In the genomic region with DNA sequence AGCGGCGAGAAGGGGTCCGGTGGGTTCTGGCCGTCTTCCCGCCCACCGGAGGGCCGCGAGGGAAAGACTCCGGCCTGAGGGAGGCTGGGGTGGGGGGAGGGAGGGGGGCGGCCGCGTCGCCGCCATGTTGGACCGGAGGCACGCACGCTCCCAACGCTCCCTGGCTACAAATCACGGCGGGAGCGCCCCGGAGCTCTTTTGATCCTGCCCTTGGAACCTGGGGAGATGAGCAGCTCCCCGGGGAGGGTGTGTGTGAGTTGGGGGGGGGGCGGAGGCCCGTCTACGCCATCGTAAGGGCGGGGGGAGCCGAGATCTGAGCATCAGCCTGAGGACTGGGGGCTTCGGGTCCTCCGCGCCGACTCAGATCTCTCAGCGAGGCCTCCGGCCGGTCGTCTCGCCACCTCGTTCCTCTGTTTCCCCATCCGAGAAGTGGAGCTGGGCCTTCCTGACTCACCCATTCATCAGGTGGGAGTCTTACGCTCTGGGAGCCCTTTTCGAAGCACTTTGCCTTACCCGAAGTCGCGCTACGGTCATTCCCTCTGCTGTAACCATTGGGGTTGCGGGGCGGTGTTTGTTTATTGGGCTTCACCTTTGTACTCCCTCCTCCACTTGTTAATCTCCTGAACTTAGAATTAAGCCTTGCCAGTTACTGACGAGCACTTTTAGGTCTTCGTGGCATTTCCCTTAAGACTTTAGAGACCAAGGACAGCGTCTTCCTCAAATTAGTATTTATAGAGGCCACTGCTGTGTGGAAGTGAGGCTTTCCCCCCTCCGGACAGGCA, we compare ENCODE assay signal across 7 mouse cellular contexts. TPM values are rescaled to one million over a fixed set of nuclear protein-coding genes. Genes with fewer than 3 reads are reported as not detected.
A peak's percentile ranks its signal among the peaks of the same experiment; 100 is the strongest.
DNase-seq lines count a peak whose midpoint lies in the region; ATAC-seq and TF ChIP-seq lines count a peak whose summit lies in the region.

No protein-coding gene starts in this region.

- H3K4me2 ChIP-seq in kidney, embryonic 16.5 days (replicated peaks; ENCODE audit: low read depth, low read length): peak overlapping the region; percentile 70
- H3K4me2 ChIP-seq in midbrain, embryonic 14.5 days (ENCODE audit: low read length): peak overlapping the region; percentile 77

- no peak for TF ChIP-seq CTCF in lung, adult 2 months (IDR thresholded peaks at IDR 0.05; ENCODE audit: insufficient read depth, low read length)

- peak overlapping the region; percentile 83 for H3K9ac ChIP-seq in kidney, embryonic 16.5 days (replicated peaks; ENCODE audit: low read length)
- peak overlapping the region; percentile 86 for H3K9ac ChIP-seq in midbrain, embryonic 14.5 days (replicated peaks; ENCODE audit: low read length)

- H3K36me3 ChIP-seq in forebrain, embryonic 10.5 days (replicated peaks): peaks cover 33% of the 10 kb centered on the region
- H3K36me3 ChIP-seq in kidney, embryonic 16.5 days (ENCODE audit: insufficient read depth, low read length): peaks cover 8% of the 10 kb centered on the region
- peaks cover 13% of the 10 kb centered on the region for H3K36me3 ChIP-seq in midbrain, embryonic 14.5 days (ENCODE audit: control insufficient read depth, insufficient read depth, low read length)

- under 1% methylated on average over 50 of the region's 52 CpGs for WGBS in lung, adult 2 months
- WGBS in forebrain, embryonic 10.5 days: under 1% methylated on average over 45 of the region's 52 CpGs
- under 1% methylated on average over 33 of the region's 52 CpGs for WGBS in kidney, embryonic 16.5 days
- under 1% methylated on average over 51 of the region's 52 CpGs for WGBS in midbrain, embryonic 14.5 days

- H3K4me1 ChIP-seq in lung, adult 2 months (ENCODE audit: control insufficient read depth, insufficient read depth, low read length): peaks cover 4% of the 10 kb centered on the region
- peaks cover 24% of the 10 kb centered on the region for H3K4me1 ChIP-seq in forebrain, embryonic 10.5 days
- H3K4me1 ChIP-seq in kidney, embryonic 16.5 days (ENCODE audit: insufficient read depth, low read length): peaks cover 9% of the 10 kb centered on the region
- peaks cover 19% of the 10 kb centered on the region for H3K4me1 ChIP-seq in midbrain, embryonic 14.5 days (ENCODE audit: control insufficient read depth, insufficient read depth, low read length)

- peak; percentile 9 for ATAC-seq in activated CD4-positive, CD25-positive, alpha-beta regulatory T cell, adult 4 months
- ATAC-seq in kidney, embryonic 16.5 days (ENCODE audit: low FRiP score, low TSS enrichment): peak; percentile 83
- ATAC-seq in midbrain, embryonic 14.5 days (ENCODE audit: low FRiP score, low TSS enrichment): peak; percentile 89

- no peaks in the 10 kb centered on the region for H3K9me3 ChIP-seq in forebrain, embryonic 10.5 days
- H3K9me3 ChIP-seq in kidney, embryonic 16.5 days (ENCODE audit: low read length): no peaks in the 10 kb centered on the region
- H3K9me3 ChIP-seq in midbrain, embryonic 14.5 days (ENCODE audit: control insufficient read depth, low read length): no peaks in the 10 kb centered on the region

- TF ChIP-seq POLR2A in lung, adult 2 months (IDR thresholded peaks at IDR 0.05; ENCODE audit: borderline replicate concordance, extremely low read depth, low read depth, low read length): no peak

- H3K27ac ChIP-seq in forebrain, embryonic 10.5 days: peak overlapping the region; percentile 99
- peak overlapping the region; percentile 91 for H3K27ac ChIP-seq in kidney, embryonic 16.5 days (ENCODE audit: low read length)
- peak overlapping the region; percentile 98 for H3K27ac ChIP-seq in midbrain, embryonic 14.5 days (replicated peaks; ENCODE audit: low read depth, low read length)

- H3K27me3 ChIP-seq in forebrain, embryonic 10.5 days (ENCODE audit: poor library complexity, severe bottlenecking): peaks cover 23% of the 10 kb centered on the region
- H3K27me3 ChIP-seq in kidney, embryonic 16.5 days (ENCODE audit: insufficient read depth, low read length): no peaks in the 10 kb centered on the region
- H3K27me3 ChIP-seq in midbrain, embryonic 14.5 days (ENCODE audit: control insufficient read depth, insufficient read depth, low read length): no peaks in the 10 kb centered on the region

- peak overlapping the region; percentile 78 for H3K4me3 ChIP-seq in lung, adult 2 months (replicated peaks; ENCODE audit: extremely low read depth, low read depth, low read length)
- H3K4me3 ChIP-seq in forebrain, embryonic 10.5 days: peak overlapping the region; percentile 96
- peak overlapping the region; percentile 66 for H3K4me3 ChIP-seq in kidney, embryonic 16.5 days (ENCODE audit: low read length)
- peak overlapping the region; percentile 91 for H3K4me3 ChIP-seq in midbrain, embryonic 14.5 days (replicated peaks; ENCODE audit: low read depth, low read length)

- DNase-seq in lung, adult 2 months: peak; percentile 31
- DNase-seq in lung, postnatal 4 days: no peak
- no peak for DNase-seq in forebrain, embryonic 10.5 days (ENCODE audit: extremely low spot score, low spot score)
- DNase-seq in midbrain, embryonic 14.5 days: peak; percentile 83
- no peak for DNase-seq in retina, embryonic 14.5 days (ENCODE audit: low spot score)

RNA-seq across cellular contexts. Expression of a gene that starts 0.5 kb away (rescaled TPM):
- polyA plus RNA-seq in lung, adult 2 months (2012; rRNA removed): 8.5 and 10.7 TPM in 2 replicates
- polyA plus RNA-seq in activated CD4-positive, CD25-positive, alpha-beta regulatory T cell, adult 4 months (2017; shearing (Covaris generic)): 10 to 100 TPM; 10.8 to 12.5 TPM
- polyA plus RNA-seq in forebrain, embryonic 10.5 days (2016; fragmentation: Nextera tagmentation; extraction: Ambion mirVana): 14.2 and 14.6 TPM in 2 replicates
- 8.3 and 14.6 TPM in 2 replicates for polyA plus RNA-seq in kidney, embryonic 16.5 days (2015; fragmentation: Nextera tagmentation; extraction: Ambion mirVana)
- 13.7 and 17.0 TPM in 2 replicates for polyA plus RNA-seq in midbrain, embryonic 14.5 days (2014; fragmentation: Nextera tagmentation; extraction: Ambion mirVana)

RNA-seq across cellular contexts. Expression of a gene that starts 10.6 kb away (rescaled TPM):
- polyA plus RNA-seq in lung, adult 2 months (2012; rRNA removed): 20.1 and 33.3 TPM in 2 replicates
- polyA plus RNA-seq in activated CD4-positive, CD25-positive, alpha-beta regulatory T cell, adult 4 months (2017; shearing (Covaris generic)): not detected
- 0.70 and 1.1 TPM in 2 replicates for polyA plus RNA-seq in forebrain, embryonic 10.5 days (2016; fragmentation: Nextera tagmentation; extraction: Ambion mirVana)
- 1.7 and 1.8 TPM in 2 replicates for polyA plus RNA-seq in kidney, embryonic 16.5 days (2015; fragmentation: Nextera tagmentation; extraction: Ambion mirVana)
- 1.6 and 2.7 TPM in 2 replicates for polyA plus RNA-seq in midbrain, embryonic 14.5 days (2014; fragmentation: Nextera tagmentation; extraction: Ambion mirVana)

RNA-seq across cellular contexts. Expression of a gene that starts 35.9 kb away (rescaled TPM):
- 0.54 TPM in 1 of 2 replicates, not detected in the other for polyA plus RNA-seq in lung, adult 2 months (2012; rRNA removed)
- polyA plus RNA-seq in activated CD4-positive, CD25-positive, alpha-beta regulatory T cell, adult 4 months (2017; shearing (Covaris generic)): under 1 TPM; 0.71 to 0.92 TPM
- polyA plus RNA-seq in forebrain, embryonic 10.5 days (2016; fragmentation: Nextera tagmentation; extraction: Ambion mirVana): 0.25 and 0.36 TPM in 2 replicates
- polyA plus RNA-seq in kidney, embryonic 16.5 days (2015; fragmentation: Nextera tagmentation; extraction: Ambion mirVana): not detected in 2 replicates
- 0.69 and 1.2 TPM in 2 replicates for polyA plus RNA-seq in midbrain, embryonic 14.5 days (2014; fragmentation: Nextera tagmentation; extraction: Ambion mirVana)

RNA-seq across cellular contexts. Expression of a gene that starts 44.2 kb away (rescaled TPM):
- 2.8 TPM in 2 replicates for polyA plus RNA-seq in lung, adult 2 months (2012; rRNA removed)
- not detected for polyA plus RNA-seq in activated CD4-positive, CD25-positive, alpha-beta regulatory T cell, adult 4 months (2017; shearing (Covaris generic))
- polyA plus RNA-seq in forebrain, embryonic 10.5 days (2016; fragmentation: Nextera tagmentation; extraction: Ambion mirVana): 0.07 TPM in 1 of 2 replicates, not detected in the other
- not detected in 2 replicates for polyA plus RNA-seq in kidney, embryonic 16.5 days (2015; fragmentation: Nextera tagmentation; extraction: Ambion mirVana)
- 0.11 and 0.18 TPM in 2 replicates for polyA plus RNA-seq in midbrain, embryonic 14.5 days (2014; fragmentation: Nextera tagmentation; extraction: Ambion mirVana)

RNA-seq across cellular contexts. Expression of a gene that starts 48.5 kb away (rescaled TPM):
- polyA plus RNA-seq in lung, adult 2 months (2012; rRNA removed): 0.06 TPM in 1 of 2 replicates, not detected in the other
- polyA plus RNA-seq in activated CD4-positive, CD25-positive, alpha-beta regulatory T cell, adult 4 months (2017; shearing (Covaris generic)): under 1 TPM; 0.25 to 0.46 TPM
- polyA plus RNA-seq in forebrain, embryonic 10.5 days (2016; fragmentation: Nextera tagmentation; extraction: Ambion mirVana): not detected in 2 replicates
- polyA plus RNA-seq in kidney, embryonic 16.5 days (2015; fragmentation: Nextera tagmentation; extraction: Ambion mirVana): 0.07 TPM in 1 of 2 replicates, not detected in the other
- not detected in 2 replicates for polyA plus RNA-seq in midbrain, embryonic 14.5 days (2014; fragmentation: Nextera tagmentation; extraction: Ambion mirVana)

Comparison
In these comparisons a context has a peak if more than half of its experiments do, and no peak if none do; other contexts are left out.
1. DNase-seq: peak in lung, adult 2 months (single experiment) and midbrain, embryonic 14.5 days (single experiment); none in lung, postnatal 4 days (0 of 2), forebrain, embryonic 10.5 days (single experiment) and retina, embryonic 14.5 days (single experiment).
2. ATAC-seq: peak in every context shown above with its lines; median percentile 89 in midbrain, embryonic 14.5 days; 83 in kidney, embryonic 16.5 days; 9 in activated CD4-positive, CD25-positive, alpha-beta regulatory T cell, adult 4 months.
3. Peak in every context shown above with its lines, with median percentiles within 50 percentile points of each other: H3K4me3 ChIP-seq and H3K27ac ChIP-seq.